ENCODE assay signal across 7 mouse cellular contexts in genomic region chr11:59964163-59964758, GRCm38 (mm10). TPM values are rescaled to one million over a fixed set of nuclear protein-coding genes. Genes with fewer than 3 reads are reported as not detected.
A peak's percentile ranks its signal among the peaks of the same experiment; 100 is the strongest.
DNase-seq lines count a peak whose midpoint lies in the region; ATAC-seq and TF ChIP-seq lines count a peak whose summit lies in the region.

No protein-coding gene starts in this region.

- no peak for TF ChIP-seq POLR2A in kidney, adult 2 months (IDR thresholded peaks at IDR 0.05; ENCODE audit: low read depth, low read length)

- TF ChIP-seq CTCF in kidney, adult 2 months (conservative IDR thresholded peaks at IDR 0.05; ENCODE audit: insufficient read depth, insufficient read length, low read depth, low read length), result no peak

- peak overlapping the region; percentile 58 for H3K27ac ChIP-seq in brown adipose tissue, adult 24 weeks (replicated peaks; ENCODE audit: low read depth, low read length)
- H3K27ac ChIP-seq in forebrain, embryonic 13.5 days, result no peak overlapping the region
- H3K27ac ChIP-seq in kidney, adult 2 months (ENCODE audit: insufficient read depth, low read depth, low read length), result no peak overlapping the region

- H3K9me3 ChIP-seq in forebrain, embryonic 13.5 days (replicated peaks), result no peaks in the 10 kb centered on the region
- no peaks in the 10 kb centered on the region for H3K9me3 ChIP-seq in megakaryocyte, embryonic 14.5 days

- H3K4me1 ChIP-seq in brown adipose tissue, adult 24 weeks (ENCODE audit: control insufficient read depth, insufficient read depth, insufficient read length, low read length), result 0 out of 2 replicates have a peak, but pooled peaks cover 4% of the 10 kb centered on the region
- peaks cover 25% of the 10 kb centered on the region for H3K4me1 ChIP-seq in forebrain, embryonic 13.5 days
- H3K4me1 ChIP-seq in kidney, adult 2 months (ENCODE audit: control insufficient read depth, insufficient read depth, low read length), result no peaks in the 10 kb centered on the region
- peaks cover 93% of the 10 kb centered on the region for H3K4me1 ChIP-seq in megakaryocyte, embryonic 14.5 days

- peaks cover 24% of the 10 kb centered on the region for H3K36me3 ChIP-seq in forebrain, embryonic 13.5 days (ENCODE audit: poor library complexity, severe bottlenecking)
- no peaks in the 10 kb centered on the region for H3K36me3 ChIP-seq in kidney, adult 2 months (ENCODE audit: control insufficient read depth, insufficient read depth, low read length)
- peaks cover 47% of the 10 kb centered on the region for H3K36me3 ChIP-seq in megakaryocyte, embryonic 14.5 days (replicated peaks; ENCODE audit: low read length)

- WGBS in forebrain, embryonic 13.5 days, result 1% methylated on average over 33 of the region's 33 CpGs
- 1% methylated on average over 33 of the region's 33 CpGs for WGBS in kidney, adult 2 months

- ATAC-seq in forebrain, embryonic 13.5 days, result 0 out of 2 replicates have a peak, but pooled peaks have one; percentile 4

- H3K4me3 ChIP-seq in brown adipose tissue, adult 24 weeks (ENCODE audit: insufficient read depth, low read depth, low read length), result peak overlapping the region; percentile 84
- H3K4me3 ChIP-seq in forebrain, embryonic 13.5 days, result peak overlapping the region; percentile 45
- H3K4me3 ChIP-seq in kidney, adult 2 months (ENCODE audit: insufficient read depth, low read depth, low read length), result peak overlapping the region; percentile 56
- peak overlapping the region; percentile 97 for H3K4me3 ChIP-seq in megakaryocyte, embryonic 14.5 days (replicated peaks)

- H3K9ac ChIP-seq in forebrain, embryonic 13.5 days, result peak overlapping the region; percentile 64

- peak overlapping the region; percentile 95 for H3K4me2 ChIP-seq in forebrain, embryonic 13.5 days

- DNase-seq in right cerebral cortex, postnatal 4 days, result peak; percentile 16
- DNase-seq in right cerebral cortex, adult 18-20 months, result no peak
- peak; percentile 28 for DNase-seq in kidney, adult 2 months
- DNase-seq in thymus, postnatal 25 days, result peak; percentile 22

- peaks cover 35% of the 10 kb centered on the region for H3K27me3 ChIP-seq in forebrain, embryonic 13.5 days
- H3K27me3 ChIP-seq in kidney, adult 2 months (replicated peaks; ENCODE audit: control insufficient read depth, insufficient read depth, low read length), result no peaks in the 10 kb centered on the region
- H3K27me3 ChIP-seq in megakaryocyte, embryonic 14.5 days (replicated peaks), result no peaks in the 10 kb centered on the region

RNA-seq across cellular contexts. Expression of gene Rasd1, which starts 0.5 kb away (rescaled TPM):
- 38.5 and 46.6 TPM in 2 replicates for polyA plus RNA-seq in brown adipose tissue, adult 24 weeks (2012; ENCODE audit: insufficient read depth, insufficient read length, missing spikeins)
- 0.53 and 0.63 TPM in 2 replicates for polyA plus RNA-seq in forebrain, embryonic 13.5 days (2015; fragmentation: Nextera tagmentation; extraction: Ambion mirVana)
- polyA plus RNA-seq in kidney, adult 2 months (2012; rRNA removed), result 7.2 and 8.9 TPM in 2 replicates
- 6.4 and 17.3 TPM in 2 replicates for polyA plus RNA-seq in megakaryocyte, embryonic 14.5 days (2012; ENCODE audit: insufficient read depth, low replicate concordance)

RNA-seq across cellular contexts. Expression of gene Med9, which starts 16.3 kb away (rescaled TPM):
- 18.2 and 21.6 TPM in 2 replicates for polyA plus RNA-seq in brown adipose tissue, adult 24 weeks (2012; ENCODE audit: insufficient read depth, insufficient read length, missing spikeins)
- polyA plus RNA-seq in forebrain, embryonic 13.5 days (2015; fragmentation: Nextera tagmentation; extraction: Ambion mirVana), result 41.9 and 44.7 TPM in 2 replicates
- polyA plus RNA-seq in kidney, adult 2 months (2012; rRNA removed), result 20.4 and 25.7 TPM in 2 replicates
- 62.8 and 76.8 TPM in 2 replicates for polyA plus RNA-seq in megakaryocyte, embryonic 14.5 days (2012; ENCODE audit: insufficient read depth, low replicate concordance)

Comparison
In these comparisons a context has a peak if more than half of its experiments do, and no peak if none do; other contexts are left out.
1. H3K4me3 ChIP-seq: peak in every context shown above with its lines; median percentile 97 in megakaryocyte, embryonic 14.5 days; 84 in brown adipose tissue, adult 24 weeks; 56 in kidney, adult 2 months; 45 in forebrain, embryonic 13.5 days.